Mouse (Mus musculus) liver, embryonic 15.5 days (tissue): ENCODE data around the gene AI593442. TPM values are rescaled to one million over a fixed set of nuclear protein-coding genes. Genes with fewer than 3 reads are reported as not detected.
A peak's percentile ranks its signal among the peaks of the same experiment; 100 is the strongest.

Source experiments
- ATAC-seq: fragments of 200-750 bp; cut with Nextera tagmentation; 2 replicates; pipeline ENCODE4 v1.8.0; 2017; ENCODE audit warnings: moderate number of reproducible peaks, mild to moderate bottlenecking, moderate library complexity; ENCODE audit not compliant: insufficient read depth
- H3K27ac ChIP-seq: fragments of 300-500 bp; sonication (generic); replicated peaks from 2 replicates; pipeline ENCODE4 v1.5.1; 2015; ENCODE audit warnings: mild to moderate bottlenecking, inconsistent platforms
- H3K27me3 ChIP-seq: fragments of 300-500 bp; sonication (generic); 2 replicates; pipeline ENCODE4 v1.6.1; 2015; ENCODE audit warnings: mild to moderate bottlenecking, inconsistent platforms
- H3K36me3 ChIP-seq: fragments of 300-500 bp; sonication (generic); replicated peaks from 2 replicates; pipeline ENCODE4 v1.6.1; 2015; ENCODE audit warnings: moderate library complexity, mild to moderate bottlenecking, inconsistent platforms
- H3K4me1 ChIP-seq: fragments of 300-500 bp; sonication (generic); replicated peaks from 2 replicates; pipeline ENCODE4 v1.6.1; 2015; ENCODE audit warnings: inconsistent platforms
- H3K4me2 ChIP-seq: fragments of 300-500 bp; sonication (generic); 2 replicates; pipeline ENCODE4 v1.6.1; 2015; ENCODE audit warnings: moderate library complexity, mild to moderate bottlenecking, inconsistent platforms
- H3K4me3 ChIP-seq: fragments of 300-500 bp; sonication (generic); replicated peaks from 2 replicates; pipeline ENCODE4 v1.5.1; 2015; ENCODE audit warnings: mild to moderate bottlenecking, inconsistent platforms
- H3K9ac ChIP-seq: fragments of 300-500 bp; sonication (generic); 2 replicates; pipeline ENCODE4 v1.6.1; 2015; ENCODE audit warnings: moderate library complexity, mild to moderate bottlenecking, inconsistent platforms
- H3K9me3 ChIP-seq: fragments of 300-500 bp; sonication (generic); replicated peaks from 2 replicates; pipeline ENCODE4 v1.6.1; 2016; ENCODE audit warnings: inconsistent platforms
- WGBS: fragments of 180-500 bp; shearing (Covaris S2); methylation state at CpG from one replicate; pipeline ENCODE4 v1.1.7; 2015; ENCODE audit warnings: mixed read lengths; ENCODE audit not compliant: insufficient replicate concordance; 5-methylcytosine and 5-hydroxymethylcytosine counted together
- polyA plus RNA-seq: library from polyadenylated mRNA; unstranded; fragments of >200 nt; fragmentation: Nextera tagmentation; extraction: Ambion mirVana; gene quantifications from 2 replicates; pipeline ENCODE4 v1.2.1, GENCODE M21; 2015

AI593442 gene
- 0.02 TPM in 1 of 2 replicates, not detected in the other for polyA plus RNA-seq

DNA sequence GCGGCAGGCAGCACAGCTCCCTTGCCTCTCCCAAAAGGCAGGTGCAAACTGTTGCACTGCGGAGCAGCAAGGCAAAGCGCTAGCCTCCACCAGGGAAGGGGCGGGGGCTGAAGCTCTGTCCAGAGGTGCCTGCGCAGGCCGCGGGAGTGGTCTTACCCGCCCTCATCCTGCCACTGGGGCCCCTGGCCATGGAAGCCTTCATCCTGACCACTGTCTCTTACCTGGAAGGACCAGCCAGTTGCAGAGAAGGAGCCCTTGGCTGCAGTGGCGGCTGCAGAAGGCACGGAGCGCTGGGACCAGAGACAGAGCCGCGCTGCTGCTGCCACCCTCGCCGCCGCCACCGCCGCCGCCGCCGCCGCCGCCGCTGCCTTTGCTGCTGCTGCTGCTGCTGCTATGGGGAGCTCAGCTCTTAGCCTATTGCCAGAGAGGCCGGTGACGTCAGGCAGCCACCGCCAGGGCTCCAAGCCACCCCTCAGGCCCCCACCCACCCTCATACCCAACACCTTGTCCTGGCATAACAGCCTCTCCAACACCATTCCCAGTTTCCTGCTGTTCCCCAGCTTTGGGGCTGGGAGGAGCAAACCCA lies at the start of gene AI593442:
Gene AI593442, minus strand, starts transcription at position 419 of the 586 bp plus-strand sequence.
- Histone ChIP-seq H3K4me1 (no peaks in the 10 kb centered on the region), H3K9ac (no peak within 1 kb of the TSS), H3K4me3 (no peak within 1 kb of the TSS), H3K27ac (no peak within 1 kb of the TSS), H3K4me2 (peak within 1 kb of the TSS; percentile 13; the same call in 1 of the 2 replicates), H3K36me3 (no peaks in the 10 kb centered on the region), H3K9me3 (no peaks in the 10 kb centered on the region), H3K27me3 (peaks cover 40% of the 10 kb centered on the region)
- ATAC-seq = no peak
- WGBS = under 1% methylated on average over 27 of the region's 27 CpGs

DNA sequence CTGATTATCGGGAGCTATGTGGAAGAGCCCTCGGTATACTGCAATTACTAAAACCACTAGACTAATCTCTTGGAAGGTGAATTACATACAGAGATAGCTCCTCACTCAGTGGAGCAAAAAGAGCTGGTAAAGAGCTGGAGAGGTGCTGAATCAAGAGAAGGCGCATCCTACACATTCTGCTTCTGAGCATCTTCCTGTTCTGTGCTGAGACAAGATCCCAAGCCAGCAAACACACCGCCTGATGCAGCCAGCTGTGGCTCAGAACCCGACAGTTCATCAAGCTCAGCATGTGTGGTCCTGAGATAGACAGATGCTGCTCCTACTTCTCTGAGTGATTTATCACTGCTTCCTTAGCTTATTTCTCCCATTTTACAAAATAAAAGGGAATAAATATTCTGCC lies 49.2 kb upstream of the AI593442 start:
- H3K9ac ChIP-seq = no peak overlapping the region
- no peak for ATAC-seq
- WGBS = 64% methylated on average over 5 of the region's 5 CpGs
- no peak overlapping the region for H3K27ac ChIP-seq
- H3K9me3 ChIP-seq = no peaks in the 10 kb centered on the region
- H3K36me3 ChIP-seq = no peaks in the 10 kb centered on the region
- H3K4me3 ChIP-seq = no peak overlapping the region
- H3K4me1 ChIP-seq = no peaks in the 10 kb centered on the region
- H3K27me3 ChIP-seq = no peaks in the 10 kb centered on the region
- H3K4me2 ChIP-seq = no peak overlapping the region

DNA sequence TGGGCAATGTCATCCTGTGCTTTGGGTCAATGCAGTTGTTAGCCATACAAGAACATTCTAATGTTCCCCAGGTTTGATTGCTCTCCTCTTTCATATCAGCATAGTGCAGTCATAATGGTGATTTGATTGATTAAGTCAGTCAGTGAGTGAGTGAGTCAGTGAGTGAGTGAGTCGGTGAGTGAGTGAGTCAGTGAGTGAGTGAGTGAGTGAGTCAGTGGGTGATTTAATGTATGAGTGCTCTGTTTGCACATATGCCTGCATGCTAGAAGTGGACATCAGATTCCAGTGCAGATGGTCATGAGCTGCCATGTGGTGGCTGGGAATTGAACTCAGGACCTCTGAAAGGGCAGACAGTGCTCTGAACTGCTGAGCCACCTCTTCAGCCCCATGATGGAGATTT lies 43.0 kb upstream of the AI593442 start:
- WGBS = 43% methylated on average over 1 of the region's 1 CpGs
- no peak for ATAC-seq
- H3K4me2 ChIP-seq = no peak overlapping the region
- no peak overlapping the region for H3K4me3 ChIP-seq
- H3K9me3 ChIP-seq = no peaks in the 10 kb centered on the region
- H3K9ac ChIP-seq = no peak overlapping the region
- no peaks in the 10 kb centered on the region for H3K4me1 ChIP-seq
- no peaks in the 10 kb centered on the region for H3K27me3 ChIP-seq
- no peak overlapping the region for H3K27ac ChIP-seq
- H3K36me3 ChIP-seq = no peaks in the 10 kb centered on the region

DNA sequence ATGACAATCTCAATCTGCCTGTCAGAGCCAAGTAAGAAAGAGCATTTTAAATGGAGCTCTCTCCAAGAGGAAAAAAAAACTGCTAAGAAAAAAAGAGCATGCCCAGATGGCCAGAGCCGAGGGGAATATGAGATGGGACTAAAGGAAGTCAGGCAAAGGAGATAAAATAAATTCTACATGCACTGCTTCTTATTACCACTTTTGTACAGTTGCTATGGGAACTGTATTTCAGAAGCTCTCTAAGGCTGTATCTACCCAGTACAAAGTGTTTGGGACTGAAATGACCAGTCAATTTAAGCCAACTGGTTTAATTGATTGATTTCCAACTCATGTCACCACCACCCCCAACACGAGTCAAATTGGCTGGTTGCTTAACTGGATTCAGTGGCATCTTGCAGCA lies 40.0 kb upstream of the AI593442 start:
- no peak for ATAC-seq
- no peak overlapping the region for H3K4me2 ChIP-seq
- no peaks in the 10 kb centered on the region for H3K4me1 ChIP-seq
- no peaks in the 10 kb centered on the region for H3K36me3 ChIP-seq
- no peaks in the 10 kb centered on the region for H3K27me3 ChIP-seq
- no peak overlapping the region for H3K4me3 ChIP-seq
- no peaks in the 10 kb centered on the region for H3K9me3 ChIP-seq
- H3K9ac ChIP-seq = no peak overlapping the region
- WGBS = 36% methylated on average over 2 of the region's 2 CpGs
- H3K27ac ChIP-seq = no peak overlapping the region

DNA sequence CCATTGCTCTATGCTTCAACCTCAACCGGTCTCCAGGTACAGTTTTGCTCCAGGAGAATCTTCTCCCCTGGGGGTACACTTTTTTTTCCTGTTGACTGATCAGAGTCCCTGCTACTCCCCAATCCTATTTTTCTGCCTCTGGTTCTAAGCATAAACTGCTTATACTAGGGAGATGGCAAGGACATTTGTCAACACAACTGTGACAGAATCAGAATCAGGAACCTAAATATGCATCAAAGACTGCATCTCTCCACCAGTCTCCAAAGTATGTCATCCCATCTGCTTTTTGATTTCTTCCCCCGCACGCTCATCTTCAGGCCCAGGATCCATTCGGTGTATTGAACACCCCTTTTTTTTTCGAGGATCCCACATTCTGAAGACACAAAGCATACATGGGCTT lies 456 bp upstream of the AI593442 start:
- Histone ChIP-seq H3K27ac (no peak overlapping the region), H3K4me3 (no peak overlapping the region), H3K4me2 (no peak overlapping the region), H3K36me3 (no peaks in the 10 kb centered on the region), H3K27me3 (peaks cover 40% of the 10 kb centered on the region), H3K4me1 (no peaks in the 10 kb centered on the region), H3K9me3 (no peaks in the 10 kb centered on the region), H3K9ac (no peak overlapping the region)
- ATAC-seq = no peak
- 50% methylated on average over 5 of the region's 5 CpGs for WGBS

DNA sequence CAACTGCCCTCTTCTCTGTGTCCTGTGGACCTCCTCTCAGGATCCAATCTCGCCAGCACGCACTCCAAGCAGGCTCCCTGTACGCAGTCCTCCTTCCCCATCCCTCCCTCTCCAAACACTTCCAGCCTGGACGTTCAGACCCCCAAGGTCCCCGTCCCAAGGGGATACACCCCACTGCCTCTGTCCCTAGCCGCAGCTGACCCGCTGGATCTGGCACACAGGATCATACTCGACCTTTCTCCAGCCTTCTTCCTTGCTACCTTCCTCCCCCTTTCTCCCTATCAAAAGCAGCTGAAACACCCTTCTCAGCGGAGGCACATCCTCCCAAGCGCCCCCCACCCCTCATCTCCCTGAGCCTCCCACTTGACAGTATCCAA lies 753 bp downstream of the AI593442 start:
- Histone ChIP-seq H3K9me3 (no peaks in the 10 kb centered on the region), H3K36me3 (no peaks in the 10 kb centered on the region), H3K27me3 (peaks cover 40% of the 10 kb centered on the region), H3K9ac (no peak overlapping the region), H3K4me1 (no peaks in the 10 kb centered on the region), H3K4me2 (peak overlapping the region; percentile 13; the same call in 1 of the 2 replicates), H3K4me3 (no peak overlapping the region), H3K27ac (no peak overlapping the region)
- WGBS = 1% methylated on average over 10 of the region's 10 CpGs
- ATAC-seq = no peak

DNA sequence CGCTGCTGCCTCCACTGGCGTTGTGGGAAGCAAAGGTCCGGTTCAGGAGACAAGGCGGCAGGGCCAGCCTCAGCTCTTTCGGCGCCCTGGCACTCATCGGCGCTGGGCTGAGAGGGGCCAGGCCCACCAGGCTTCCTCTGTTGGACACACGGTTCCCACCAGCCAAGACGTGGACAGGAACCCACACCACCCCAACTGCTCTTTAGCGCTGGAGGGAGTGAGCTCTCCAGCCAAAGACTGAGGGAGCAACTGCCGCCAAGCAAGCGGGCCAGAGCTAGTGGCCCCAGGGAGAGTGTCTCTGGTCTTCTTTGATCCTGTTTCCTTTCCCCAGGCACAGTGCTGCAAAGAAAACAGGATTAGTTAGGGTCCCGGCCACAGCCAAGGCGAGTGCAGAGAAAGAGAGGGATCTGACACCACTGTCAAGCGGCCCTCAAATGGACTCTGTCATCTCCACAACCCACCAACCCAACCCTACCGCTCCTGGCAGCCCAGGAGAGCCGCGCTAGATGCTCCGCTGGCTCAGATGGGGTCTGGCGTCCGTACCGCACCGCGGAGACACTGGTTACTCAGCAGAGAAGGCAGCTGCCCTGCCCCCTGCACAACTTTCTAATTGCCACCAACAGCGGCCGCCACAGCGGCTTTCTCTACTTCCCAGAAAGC lies 1.3 kb downstream of the AI593442 start:
- Histone ChIP-seq H3K27ac (no peak overlapping the region), H3K36me3 (no peaks in the 10 kb centered on the region), H3K4me2 (no peak overlapping the region), H3K4me1 (no peaks in the 10 kb centered on the region), H3K4me3 (no peak overlapping the region), H3K27me3 (peaks cover 40% of the 10 kb centered on the region), H3K9me3 (no peaks in the 10 kb centered on the region), H3K9ac (no peak overlapping the region)
- no peak for ATAC-seq
- WGBS = 1% methylated on average over 28 of the region's 28 CpGs

DNA sequence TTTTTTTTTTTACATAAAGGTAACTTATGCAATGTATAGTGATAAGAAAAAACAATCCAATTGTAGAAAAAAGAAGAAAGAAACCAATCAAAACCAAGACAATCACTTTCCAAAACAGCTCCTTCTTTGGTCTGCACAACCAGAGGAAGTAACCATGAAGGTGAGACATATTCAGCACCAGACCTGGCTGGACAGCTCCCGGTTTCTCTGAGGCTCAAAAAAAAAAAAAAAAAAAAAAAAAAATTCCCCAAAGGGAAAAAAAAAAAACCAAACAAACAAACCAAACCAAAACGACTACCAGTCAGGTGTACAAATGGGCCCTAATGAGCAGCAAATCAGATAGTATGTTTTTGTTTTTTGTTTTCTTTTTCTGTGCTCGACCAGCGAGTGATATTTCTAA lies 3.0 kb downstream of the AI593442 start:
- ATAC-seq = no peak
- Histone ChIP-seq H3K9ac (no peak overlapping the region), H3K4me1 (no peaks in the 10 kb centered on the region), H3K4me3 (no peak overlapping the region), H3K27ac (no peak overlapping the region), H3K27me3 (peaks cover 40% of the 10 kb centered on the region), H3K4me2 (no peak overlapping the region), H3K9me3 (no peaks in the 10 kb centered on the region), H3K36me3 (no peaks in the 10 kb centered on the region)
- WGBS = 12% methylated on average over 4 of the region's 4 CpGs

DNA sequence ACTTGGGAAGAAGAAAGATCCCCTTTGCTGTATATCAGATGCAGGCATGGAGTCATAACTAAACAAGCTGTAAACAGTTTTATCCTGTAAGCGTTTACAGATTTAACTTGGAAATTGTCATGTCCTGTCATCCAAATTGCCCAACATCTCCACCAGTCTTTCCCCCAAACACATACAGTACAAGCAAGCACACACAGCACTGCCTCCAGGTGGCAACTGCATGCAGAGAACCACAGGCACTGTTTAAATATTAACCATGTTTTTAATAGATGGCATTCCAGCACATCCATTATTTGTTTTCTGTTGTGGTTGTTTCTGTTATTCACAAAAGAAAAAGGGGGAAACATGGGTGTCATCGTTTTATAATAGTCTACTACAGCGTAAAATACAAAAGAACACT lies 3.6 kb downstream of the AI593442 start:
- WGBS = 41% methylated on average over 3 of the region's 3 CpGs
- no peak for ATAC-seq
- H3K9ac ChIP-seq = no peak overlapping the region

DNA sequence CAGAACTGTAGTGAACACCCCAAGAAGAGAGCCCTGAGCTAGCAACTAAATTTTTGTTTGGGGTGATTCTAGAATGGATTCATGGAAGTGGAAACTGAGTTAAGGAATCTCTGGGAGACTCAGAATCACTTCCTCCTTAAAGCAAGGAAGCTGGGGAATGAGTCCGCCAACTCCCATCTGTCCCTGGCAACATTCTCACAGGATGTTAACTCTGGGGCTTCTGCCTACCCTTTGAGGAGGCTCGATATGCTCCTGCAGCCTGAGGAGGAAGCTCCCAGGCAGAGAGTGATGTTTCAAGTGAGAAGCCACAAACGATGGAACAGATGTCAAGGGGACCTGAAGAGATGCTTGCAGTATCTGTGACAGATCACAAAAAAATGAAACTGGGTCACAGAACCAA lies 18.2 kb downstream of the AI593442 start:
- no peak for ATAC-seq
- H3K4me2 ChIP-seq = no peak overlapping the region
- H3K4me3 ChIP-seq = no peak overlapping the region
- no peak overlapping the region for H3K9ac ChIP-seq
- no peaks in the 10 kb centered on the region for H3K36me3 ChIP-seq
- WGBS = 51% methylated on average over 3 of the region's 3 CpGs
- no peaks in the 10 kb centered on the region for H3K9me3 ChIP-seq
- H3K27me3 ChIP-seq = no peaks in the 10 kb centered on the region
- H3K4me1 ChIP-seq = no peaks in the 10 kb centered on the region
- no peak overlapping the region for H3K27ac ChIP-seq

More for the DNA sequence above, 3.6 kb downstream of the AI593442 start:
- Histone ChIP-seq H3K4me1 (no peaks in the 10 kb centered on the region), H3K9me3 (no peaks in the 10 kb centered on the region), H3K27ac (no peak overlapping the region), H3K4me3 (no peak overlapping the region), H3K27me3 (peaks cover 40% of the 10 kb centered on the region), H3K36me3 (no peaks in the 10 kb centered on the region), H3K4me2 (no peak overlapping the region)

DNA sequence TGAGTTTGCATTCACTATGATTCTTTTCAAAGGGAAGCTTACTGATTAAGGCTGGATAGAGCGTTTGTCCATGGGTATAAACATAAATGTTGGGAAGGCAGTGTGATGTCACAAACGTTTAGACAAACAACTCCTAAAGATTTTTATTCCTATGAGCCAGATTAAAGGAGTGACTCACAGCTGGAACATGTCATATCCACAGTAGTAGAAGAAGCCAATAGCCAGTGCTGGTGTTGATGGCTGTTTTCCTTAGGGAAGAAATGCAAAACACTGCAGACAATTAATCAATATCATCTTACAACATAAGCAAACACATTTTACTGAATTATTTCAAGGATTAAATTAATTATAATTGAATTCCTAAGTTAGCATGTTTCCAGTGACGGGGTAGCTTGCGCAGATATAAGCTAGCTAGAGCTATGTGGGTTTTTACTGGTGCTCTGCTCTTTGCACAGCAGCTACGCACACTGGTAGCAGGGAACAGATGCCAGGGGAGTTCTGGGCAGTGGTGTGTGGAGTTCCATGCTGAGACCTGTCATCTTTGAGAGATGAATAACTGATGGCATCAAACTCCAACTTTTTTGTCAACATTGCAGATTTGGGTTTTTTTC lies 29.1 kb downstream of the AI593442 start:
- H3K4me1 ChIP-seq = no peaks in the 10 kb centered on the region
- whole genome bisulfite sequencing = 54% methylated on average over 5 of the region's 5 CpGs
- H3K4me3 ChIP-seq = no peak overlapping the region
- no peak overlapping the region for H3K4me2 ChIP-seq
- H3K9ac ChIP-seq = no peak overlapping the region
- no peaks in the 10 kb centered on the region for H3K27me3 ChIP-seq
- no peak for ATAC-seq
- H3K36me3 ChIP-seq = no peaks in the 10 kb centered on the region
- H3K27ac ChIP-seq = no peak overlapping the region
- no peaks in the 10 kb centered on the region for H3K9me3 ChIP-seq
